9 mouse cellular contexts compared by ENCODE assay signal in genomic region chr11:69671726-69672124, GRCm38 (mm10). TPM values are rescaled to one million over a fixed set of nuclear protein-coding genes. Genes with fewer than 3 reads are reported as not detected.
DNase-seq lines count a peak whose midpoint lies in the region; ATAC-seq and TF ChIP-seq lines count a peak whose summit lies in the region.
"Had no signal": no experiment of that assay in that cellular context is flagged by ENCODE, and none has a peak within 500 bp of the region (broad histone marks: within the 10 kb centered on the region; RNA-seq: fewer than 3 reads in every experiment).

No protein-coding gene starts in this region.

- H3K4me2 ChIP-seq in hindbrain, embryonic 11.5 days (replicated peaks; ENCODE audit: low read depth, low read length): peak overlapping the region; percentile 88

- ATAC-seq in G1E (ENCODE audit: extremely low read depth, insufficient number of reproducible peaks, low FRiP score, poor library complexity, severe bottlenecking): no peak
- ATAC-seq in hindbrain, embryonic 11.5 days (ENCODE audit: low FRiP score): peak; percentile 6; the same call in 1 of the 2 replicates
- ATAC-seq in megakaryocyte-erythroid progenitor cell, adult 5-6 weeks (replicated peaks; ENCODE audit: low FRiP score, low TSS enrichment, poor library complexity, severe bottlenecking): peak; percentile 8; the same call in 1 of the 2 replicates

- peak overlapping the region; percentile 100 for H3K4me3 ChIP-seq in heart, embryonic 10.5 days
- peak overlapping the region; percentile 100 for H3K4me3 ChIP-seq in G1E (ENCODE audit: low read depth, low read length)
- H3K4me3 ChIP-seq in hindbrain, embryonic 11.5 days (ENCODE audit: low read depth, low read length): peak overlapping the region; percentile 87

- DNase-seq in heart, embryonic 10.5 days (ENCODE audit: low spot score): peak; percentile 87
- no peak for DNase-seq in heart, postnatal 14 days
- no peak for DNase-seq in G1E (ENCODE audit: low spot score)
- no peak for DNase-seq in hindbrain, embryonic 11.5 days (ENCODE audit: low spot score)
- no peak for DNase-seq in gastrocnemius, postnatal 36 days
- DNase-seq in retina, embryonic 14.5 days (ENCODE audit: low spot score): no peak
- no peak for DNase-seq in layer of hippocampus, postnatal 25 days (ENCODE audit: extremely low spot score in 1 of 2, low spot score in 1 of 2)

- peak overlapping the region; percentile 96 for H3K9ac ChIP-seq in hindbrain, embryonic 11.5 days (ENCODE audit: low read depth, low read length)

- intact Hi-C loops in heart, postnatal 14 days (cut with DNase I): loop anchor here (5.0 kb wide), 1 partner anchor 311 kb away; the partner anchor contains the start of genes Ctdnep1 and Elp5
- intact Hi-C loops in gastrocnemius, postnatal 36 days (cut with DNase I): no loop called here

- H3K27ac ChIP-seq in heart, embryonic 10.5 days: peak overlapping the region; percentile 100
- peak overlapping the region; percentile 93 for H3K27ac ChIP-seq in hindbrain, embryonic 11.5 days (ENCODE audit: low read depth, low read length)

- no peaks in the 10 kb centered on the region for H3K27me3 ChIP-seq in heart, embryonic 10.5 days (ENCODE audit: insufficient read depth, poor library complexity, severe bottlenecking)
- H3K27me3 ChIP-seq in G1E (ENCODE audit: insufficient read depth, low read length): no peaks in the 10 kb centered on the region
- no peaks in the 10 kb centered on the region for H3K27me3 ChIP-seq in hindbrain, embryonic 11.5 days (ENCODE audit: control insufficient read depth, insufficient read depth, low read length)

- TF ChIP-seq CTCF in G1E (IDR thresholded peaks at IDR 0.05; ENCODE audit: low read depth, low read length): no peak

- H3K4me1 ChIP-seq in heart, embryonic 10.5 days: peaks cover 7% of the 10 kb centered on the region
- peaks cover 60% of the 10 kb centered on the region for H3K4me1 ChIP-seq in G1E (ENCODE audit: insufficient read depth, low read depth, low read length)
- no peaks in the 10 kb centered on the region; the same call in 1 of the 2 replicates for H3K4me1 ChIP-seq in hindbrain, embryonic 11.5 days (replicated peaks; ENCODE audit: control insufficient read depth, insufficient read depth, low read length)

- no peaks in the 10 kb centered on the region for H3K9me3 ChIP-seq in heart, embryonic 10.5 days
- H3K9me3 ChIP-seq in G1E (replicated peaks): no peaks in the 10 kb centered on the region
- H3K9me3 ChIP-seq in hindbrain, embryonic 11.5 days (ENCODE audit: control insufficient read depth, low read length): no peaks in the 10 kb centered on the region

- peaks cover 85% of the 10 kb centered on the region for H3K36me3 ChIP-seq in heart, embryonic 10.5 days
- peaks cover 88% of the 10 kb centered on the region for H3K36me3 ChIP-seq in G1E (replicated peaks)
- peaks cover 30% of the 10 kb centered on the region for H3K36me3 ChIP-seq in hindbrain, embryonic 11.5 days (ENCODE audit: control insufficient read depth, insufficient read depth, low read length)

- under 1% methylated on average over 43 of the region's 43 CpGs for WGBS in heart, embryonic 10.5 days
- WGBS in hindbrain, embryonic 11.5 days: under 1% methylated on average over 26 of the region's 43 CpGs

RNA-seq across cellular contexts. Expression of gene Eif4a1, which starts 0.5 kb away (rescaled TPM):
- 481 and 586 TPM in 2 replicates for polyA plus RNA-seq in heart, embryonic 10.5 days (2016; fragmentation: Nextera tagmentation; extraction: Ambion mirVana)
- total RNA-seq in heart, postnatal 14 days (2021): 100 to 1,000 TPM; 236 to 287 TPM
- total RNA-seq in G1E (2014; fragmentation: Nextera tagmentation): 986 and 993 TPM in 2 replicates
- 986 and 1,008 TPM in 2 replicates for total RNA-seq in G1E (2017)
- 197 and 231 TPM in 2 replicates for polyA plus RNA-seq in G1E (2012)
- polyA plus RNA-seq in hindbrain, embryonic 11.5 days (2014; fragmentation: Nextera tagmentation; extraction: Ambion mirVana): 891 and 905 TPM in 2 replicates
- total RNA-seq in megakaryocyte-erythroid progenitor cell, adult 5-6 weeks (2014; fragmentation: Nextera tagmentation): 918 and 983 TPM in 2 replicates
- total RNA-seq in megakaryocyte-erythroid progenitor cell, adult 5-6 weeks (2017): 973 and 1,155 TPM in 2 replicates
- 100 to 1,000 TPM in 1 of 2 experiments, 10 to 100 TPM in 1; 74.1 to 103 TPM for total RNA-seq in gastrocnemius, postnatal 36 days (2021)
- 100 to 1,000 TPM; 369 to 381 TPM for total RNA-seq in layer of hippocampus, postnatal 25 days (2021)

RNA-seq across cellular contexts. Expression of gene Cd68, which starts 5.8 kb away (rescaled TPM):
- 2.0 and 4.4 TPM in 2 replicates for polyA plus RNA-seq in heart, embryonic 10.5 days (2016; fragmentation: Nextera tagmentation; extraction: Ambion mirVana)
- total RNA-seq in heart, postnatal 14 days (2021): 1 to 10 TPM; 5.6 to 7.5 TPM
- total RNA-seq in G1E (2014; fragmentation: Nextera tagmentation): 3.5 TPM in 1 of 2 replicates, not detected in the other
- total RNA-seq in G1E (2017): 5.0 and 6.1 TPM in 2 replicates
- polyA plus RNA-seq in G1E (2012): 2.2 and 2.3 TPM in 2 replicates
- 8.2 and 8.7 TPM in 2 replicates for polyA plus RNA-seq in hindbrain, embryonic 11.5 days (2014; fragmentation: Nextera tagmentation; extraction: Ambion mirVana)
- 5.1 and 6.3 TPM in 2 replicates for total RNA-seq in megakaryocyte-erythroid progenitor cell, adult 5-6 weeks (2014; fragmentation: Nextera tagmentation)
- 3.4 and 6.5 TPM in 2 replicates for total RNA-seq in megakaryocyte-erythroid progenitor cell, adult 5-6 weeks (2017)
- 1 to 10 TPM; 2.6 to 3.2 TPM for total RNA-seq in gastrocnemius, postnatal 36 days (2021)
- total RNA-seq in layer of hippocampus, postnatal 25 days (2021): 10 to 100 TPM; 15.1 to 15.7 TPM

RNA-seq across cellular contexts. Expression of gene Mpdu1, which starts 9.3 kb away (rescaled TPM):
- polyA plus RNA-seq in heart, embryonic 10.5 days (2016; fragmentation: Nextera tagmentation; extraction: Ambion mirVana): 62.1 and 63.7 TPM in 2 replicates
- total RNA-seq in heart, postnatal 14 days (2021): 10 to 100 TPM; 20.9 to 21.6 TPM
- total RNA-seq in G1E (2014; fragmentation: Nextera tagmentation) (27.0 and 31.1 TPM in 2 replicates), G1E (2017) (43.4 and 63.6 TPM in 2 replicates)
- polyA plus RNA-seq in G1E (2012): 22.7 and 24.9 TPM in 2 replicates
- polyA plus RNA-seq in hindbrain, embryonic 11.5 days (2014; fragmentation: Nextera tagmentation; extraction: Ambion mirVana): 28.0 and 45.3 TPM in 2 replicates
- 47.6 and 58.3 TPM in 2 replicates for total RNA-seq in megakaryocyte-erythroid progenitor cell, adult 5-6 weeks (2014; fragmentation: Nextera tagmentation)
- total RNA-seq in megakaryocyte-erythroid progenitor cell, adult 5-6 weeks (2017): 40.6 and 41.1 TPM in 2 replicates
- 1 to 10 TPM; 8.0 to 8.3 TPM for total RNA-seq in gastrocnemius, postnatal 36 days (2021)
- 10 to 100 TPM; 61.1 to 63.9 TPM for total RNA-seq in layer of hippocampus, postnatal 25 days (2021)

RNA-seq across cellular contexts. Expression of gene Senp3, which starts 10.2 kb away (rescaled TPM):
- polyA plus RNA-seq in heart, embryonic 10.5 days (2016; fragmentation: Nextera tagmentation; extraction: Ambion mirVana): 95.3 and 108 TPM in 2 replicates
- total RNA-seq in heart, postnatal 14 days (2021): 10 to 100 TPM; 39.7 to 42.1 TPM
- total RNA-seq in G1E (2014; fragmentation: Nextera tagmentation) (111 and 128 TPM in 2 replicates), G1E (2017) (107 and 111 TPM in 2 replicates)
- polyA plus RNA-seq in G1E (2012): 125 and 142 TPM in 2 replicates
- 85.8 and 101 TPM in 2 replicates for polyA plus RNA-seq in hindbrain, embryonic 11.5 days (2014; fragmentation: Nextera tagmentation; extraction: Ambion mirVana)
- 96.1 and 117 TPM in 2 replicates for total RNA-seq in megakaryocyte-erythroid progenitor cell, adult 5-6 weeks (2014; fragmentation: Nextera tagmentation)
- 98.4 and 120 TPM in 2 replicates for total RNA-seq in megakaryocyte-erythroid progenitor cell, adult 5-6 weeks (2017)
- 10 to 100 TPM; 22.7 TPM for total RNA-seq in gastrocnemius, postnatal 36 days (2021)
- 100 to 1,000 TPM in 1 of 2 experiments, 10 to 100 TPM in 1; 94.3 to 109 TPM for total RNA-seq in layer of hippocampus, postnatal 25 days (2021)

RNA-seq across cellular contexts. Expression of gene Tnfsf13, which starts 13.9 kb away (rescaled TPM):
- polyA plus RNA-seq in heart, embryonic 10.5 days (2016; fragmentation: Nextera tagmentation; extraction: Ambion mirVana): 0.25 TPM in 1 of 2 replicates, not detected in the other
- total RNA-seq in heart, postnatal 14 days (2021): 1 to 10 TPM; 2.7 to 3.2 TPM
- total RNA-seq in G1E (2014; fragmentation: Nextera tagmentation): not detected in 2 replicates
- not detected in 2 replicates for total RNA-seq in G1E (2017)
- polyA plus RNA-seq in G1E (2012): not detected in 2 replicates
- polyA plus RNA-seq in hindbrain, embryonic 11.5 days (2014; fragmentation: Nextera tagmentation; extraction: Ambion mirVana): not detected in 2 replicates
- total RNA-seq in megakaryocyte-erythroid progenitor cell, adult 5-6 weeks (2014; fragmentation: Nextera tagmentation): 5.0 and 6.5 TPM in 2 replicates
- total RNA-seq in megakaryocyte-erythroid progenitor cell, adult 5-6 weeks (2017): 11.7 and 23.0 TPM in 2 replicates
- under 1 TPM; 0.39 to 0.92 TPM for total RNA-seq in gastrocnemius, postnatal 36 days (2021)
- total RNA-seq in layer of hippocampus, postnatal 25 days (2021): 1 to 10 TPM; 1.2 to 1.3 TPM
- polyA plus RNA-seq: CD4-positive, CD25-positive, alpha-beta regulatory T cell, adult 4 months had no signal
